Mouse (Mus musculus): Measurements from ENCODE around the gene Gm20517. TPM values are rescaled to one million over a fixed set of nuclear protein-coding genes. Genes with fewer than 3 reads are reported as not detected.

Gm20517 gene
- polyA plus RNA-seq, 1 experiment from 2014 or later, result 1.2 TPM

GRCm38 (mm10) chr17:47663009-47663713 lies 51.8 kb downstream of the Gm20517 start:
- ATAC-seq, result no peak
- H3K27ac ChIP-seq (ENCODE audit: low read depth, low read length), result no peak overlapping the region

GRCm38 (mm10) chr17:47664474-47664873 lies 53.1 kb downstream of the Gm20517 start:
- Histone ChIP-seq H3K9me3 (ENCODE audit: control insufficient read depth) (no peaks in the 10 kb centered on the region), H3K4me1 (replicated peaks; ENCODE audit: control insufficient read depth, insufficient read depth, low read length) (no peaks in the 10 kb centered on the region), H3K36me3 (ENCODE audit: control insufficient read depth, insufficient read depth) (0 out of 2 replicates have a peak, but pooled peaks cover 3% of the 10 kb centered on the region), H3K27ac (ENCODE audit: low read depth, low read length) (no peak overlapping the region), H3K4me3 (ENCODE audit: low read depth, low read length) (no peak overlapping the region), H3K27me3 (replicated peaks; ENCODE audit: control insufficient read depth, insufficient read depth, low read length) (no peaks in the 10 kb centered on the region), H3K9ac (ENCODE audit: low read depth, low read length) (no peak overlapping the region), H3K4me2 (replicated peaks; ENCODE audit: low read depth) (no peak overlapping the region)
- no peak for TF ChIP-seq CTCF (IDR thresholded peaks at IDR 0.05; ENCODE audit: low read depth)
- 74% methylated on average over 7 of the region's 7 CpGs for WGBS
- no peak for ATAC-seq

More at GRCm38 (mm10) chr17:47663009-47663713, 51.8 kb downstream of the Gm20517 start:
- H3K9me3 ChIP-seq (ENCODE audit: control insufficient read depth), result no peaks in the 10 kb centered on the region
- no peak overlapping the region for H3K4me3 ChIP-seq (ENCODE audit: low read depth, low read length)
- H3K36me3 ChIP-seq (ENCODE audit: control insufficient read depth, insufficient read depth), result 0 out of 2 replicates have a peak, but pooled peaks cover 3% of the 10 kb centered on the region
- no peaks in the 10 kb centered on the region for H3K4me1 ChIP-seq (replicated peaks; ENCODE audit: control insufficient read depth, insufficient read depth, low read length)
- no peaks in the 10 kb centered on the region for H3K27me3 ChIP-seq (replicated peaks; ENCODE audit: control insufficient read depth, insufficient read depth, low read length)
- 76% methylated on average over 9 of the region's 9 CpGs for WGBS
- no peak overlapping the region for H3K4me2 ChIP-seq (replicated peaks; ENCODE audit: low read depth)
- H3K9ac ChIP-seq (ENCODE audit: low read depth, low read length), result no peak overlapping the region
- TF ChIP-seq CTCF (IDR thresholded peaks at IDR 0.05; ENCODE audit: low read depth), result no peak

- H3K4me1 ChIP-seq (replicated peaks; ENCODE audit: control insufficient read depth, insufficient read depth, low read length), result no peaks in the 10 kb centered on the region
- H3K4me3 ChIP-seq (ENCODE audit: low read depth, low read length), result no peak overlapping the region
- H3K27me3 ChIP-seq (replicated peaks; ENCODE audit: control insufficient read depth, insufficient read depth, low read length), result no peaks in the 10 kb centered on the region
- no peak for TF ChIP-seq CTCF (IDR thresholded peaks at IDR 0.05; ENCODE audit: low read depth)
- no peak for ATAC-seq
- H3K4me2 ChIP-seq (replicated peaks; ENCODE audit: low read depth), result no peak overlapping the region
- no peaks in the 10 kb centered on the region for H3K9me3 ChIP-seq (ENCODE audit: control insufficient read depth)
- H3K27ac ChIP-seq (ENCODE audit: low read depth, low read length), result no peak overlapping the region
- no peak overlapping the region for H3K9ac ChIP-seq (ENCODE audit: low read depth, low read length)
- 0 out of 2 replicates have a peak, but pooled peaks cover 3% of the 10 kb centered on the region for H3K36me3 ChIP-seq (ENCODE audit: control insufficient read depth, insufficient read depth)
- WGBS, result 70% methylated on average over 4 of the region's 4 CpGs
These were observed 57.8 kb downstream of the Gm20517 start for GRCm38 (mm10) chr17:47669166-47669565.

GRCm38 (mm10) chr17:47671988-47672310 lies 60.6 kb downstream of the Gm20517 start:
- no peak for ATAC-seq
- Histone ChIP-seq H3K36me3 (ENCODE audit: control insufficient read depth, insufficient read depth) (peaks cover 9% of the 10 kb centered on the region), H3K4me3 (ENCODE audit: low read depth, low read length) (peak overlapping the region; percentile 32), H3K9me3 (ENCODE audit: control insufficient read depth) (no peaks in the 10 kb centered on the region), H3K27me3 (replicated peaks; ENCODE audit: control insufficient read depth, insufficient read depth, low read length) (no peaks in the 10 kb centered on the region), H3K4me2 (replicated peaks; ENCODE audit: low read depth) (peak overlapping the region; percentile 78), H3K4me1 (replicated peaks; ENCODE audit: control insufficient read depth, insufficient read depth, low read length) (no peaks in the 10 kb centered on the region), H3K27ac (ENCODE audit: low read depth, low read length) (no peak overlapping the region), H3K9ac (ENCODE audit: low read depth, low read length) (no peak overlapping the region)
- no peak for TF ChIP-seq CTCF (IDR thresholded peaks at IDR 0.05; ENCODE audit: low read depth)
- WGBS, result 44% methylated on average over 14 of the region's 14 CpGs

- Histone ChIP-seq H3K27ac (ENCODE audit: low read depth, low read length) (no peak overlapping the region), H3K9me3 (ENCODE audit: control insufficient read depth) (no peaks in the 10 kb centered on the region), H3K4me1 (replicated peaks; ENCODE audit: control insufficient read depth, insufficient read depth, low read length) (no peaks in the 10 kb centered on the region), H3K36me3 (ENCODE audit: control insufficient read depth, insufficient read depth) (peaks cover 6% of the 10 kb centered on the region), H3K4me2 (replicated peaks; ENCODE audit: low read depth) (peak overlapping the region; percentile 78), H3K4me3 (ENCODE audit: low read depth, low read length) (peak overlapping the region; percentile 32), H3K9ac (ENCODE audit: low read depth, low read length) (no peak overlapping the region), H3K27me3 (replicated peaks; ENCODE audit: control insufficient read depth, insufficient read depth, low read length) (no peaks in the 10 kb centered on the region)
- TF ChIP-seq CTCF (IDR thresholded peaks at IDR 0.05; ENCODE audit: low read depth), result peak; percentile 62
- peak; percentile 50 for ATAC-seq
- WGBS, result 14% methylated on average over 61 of the region's 68 CpGs
These were observed 61.1 kb downstream of the Gm20517 start for GRCm38 (mm10) chr17:47672311-47673111.

GRCm38 (mm10) chr17:47676581-47676980 lies 65.2 kb downstream of the Gm20517 start:
- no peak for ATAC-seq
- Histone ChIP-seq H3K27me3 (replicated peaks; ENCODE audit: control insufficient read depth, insufficient read depth, low read length) (no peaks in the 10 kb centered on the region), H3K36me3 (ENCODE audit: control insufficient read depth, insufficient read depth) (peaks cover 35% of the 10 kb centered on the region), H3K4me1 (replicated peaks; ENCODE audit: control insufficient read depth, insufficient read depth, low read length) (no peaks in the 10 kb centered on the region), H3K4me2 (replicated peaks; ENCODE audit: low read depth) (no peak overlapping the region), H3K27ac (ENCODE audit: low read depth, low read length) (no peak overlapping the region), H3K9ac (ENCODE audit: low read depth, low read length) (no peak overlapping the region), H3K9me3 (ENCODE audit: control insufficient read depth) (no peaks in the 10 kb centered on the region), H3K4me3 (ENCODE audit: low read depth, low read length) (no peak overlapping the region)
- WGBS, result 24% methylated on average over 9 of the region's 9 CpGs
- peak; percentile 91 for TF ChIP-seq CTCF (IDR thresholded peaks at IDR 0.05; ENCODE audit: low read depth)
